8 mouse cellular contexts compared by ENCODE assay signal in the genomic region with DNA sequence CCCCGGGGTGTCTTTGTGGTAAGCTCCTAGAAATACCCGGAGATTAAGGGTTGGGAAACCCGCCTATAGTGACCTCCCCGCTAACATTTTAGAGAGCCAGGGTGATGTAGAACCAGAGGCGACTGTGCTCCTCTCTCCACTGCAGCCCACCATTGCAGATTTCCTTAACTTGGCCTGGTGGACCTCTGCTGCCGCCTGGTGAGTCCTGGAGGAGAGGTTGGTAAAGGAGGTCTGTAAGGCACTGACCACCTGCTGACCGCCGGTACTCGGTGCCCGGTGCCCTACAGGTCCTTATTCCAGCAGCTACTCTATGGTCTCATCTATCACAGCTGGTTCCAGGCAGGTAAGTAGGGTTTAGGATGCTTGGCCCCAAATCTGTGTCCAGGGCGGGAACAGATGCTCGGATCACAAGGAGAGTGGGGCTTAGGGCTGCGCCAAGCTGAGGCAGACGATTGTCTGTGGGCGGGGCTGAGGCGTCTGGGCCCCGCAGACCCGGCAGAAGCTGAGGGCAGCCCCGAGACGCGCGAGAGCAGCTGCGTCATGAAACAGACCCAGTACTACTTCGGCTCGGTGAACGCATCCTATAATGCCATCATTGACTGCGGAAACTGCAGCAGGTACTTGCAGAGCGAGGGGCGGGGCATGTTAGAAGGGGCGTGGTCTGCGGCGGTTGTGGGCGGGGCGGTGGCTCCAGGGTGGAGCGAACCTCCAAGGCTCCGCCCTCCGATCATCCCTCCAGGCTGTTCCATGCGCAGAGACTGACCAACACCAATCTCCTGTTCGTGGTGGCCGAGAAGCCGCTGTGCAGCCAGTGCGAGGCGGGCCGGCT. TPM values are rescaled to one million over a fixed set of nuclear protein-coding genes. Genes with fewer than 3 reads are reported as not detected.
DNase-seq lines count a peak whose midpoint lies in the region; ATAC-seq and TF ChIP-seq lines count a peak whose summit lies in the region.

No protein-coding gene starts in this region.

- H3K27ac ChIP-seq in cortical plate, adult 2 months (ENCODE audit: insufficient read depth, low read length): no peak overlapping the region
- H3K27ac ChIP-seq in intestine, embryonic 14.5 days (ENCODE audit: low read depth): no peak overlapping the region
- H3K27ac ChIP-seq in limb, embryonic 10.5 days: peak overlapping the region; percentile 26; the same call in 1 of the 2 replicates
- no peak overlapping the region for H3K27ac ChIP-seq in midbrain, embryonic 11.5 days (ENCODE audit: low read depth, low read length)

- H3K27me3 ChIP-seq in intestine, embryonic 14.5 days (replicated peaks; ENCODE audit: control insufficient read depth, insufficient read depth, low read length): peaks cover 31% of the 10 kb centered on the region; the same call in 1 of the 2 replicates
- peaks cover 91% of the 10 kb centered on the region for H3K27me3 ChIP-seq in limb, embryonic 10.5 days (ENCODE audit: low read depth, poor library complexity, severe bottlenecking)
- H3K27me3 ChIP-seq in midbrain, embryonic 11.5 days (ENCODE audit: control insufficient read depth, insufficient read depth, low read length): peaks cover 15% of the 10 kb centered on the region

- TF ChIP-seq POLR2A in cortical plate, adult 2 months (IDR thresholded peaks at IDR 0.05; ENCODE audit: extremely low read depth, insufficient read depth, low read length): peak; percentile 42; the same call in 1 of the 2 replicates

- peak overlapping the region; percentile 26 for H3K4me3 ChIP-seq in cortical plate, adult 2 months (ENCODE audit: insufficient read depth, low read length)
- peak overlapping the region; percentile 32 for H3K4me3 ChIP-seq in intestine, embryonic 14.5 days (ENCODE audit: low read depth, low read length)
- H3K4me3 ChIP-seq in limb, embryonic 10.5 days: peak overlapping the region; percentile 49
- peak overlapping the region; percentile 32 for H3K4me3 ChIP-seq in midbrain, embryonic 11.5 days (ENCODE audit: low read depth, low read length)

- peak; percentile 65 for DNase-seq in gastrocnemius, adult 8-10 months (ENCODE audit: low spot score in 2 of 2)
- peak; percentile 98 for DNase-seq in intestine, embryonic 14.5 days (ENCODE audit: low spot score)
- peak; percentile 85 for DNase-seq in limb, embryonic 10.5 days (ENCODE audit: low spot score)
- DNase-seq in midbrain, embryonic 11.5 days (ENCODE audit: low spot score, missing footprints): peak; percentile 96
- peak; percentile 69 for DNase-seq in right cerebral cortex, postnatal 25 days
- DNase-seq in adipocyte (ENCODE audit: low spot score): no peak

- no peak for TF ChIP-seq CTCF in cortical plate, adult 2 months (IDR thresholded peaks at IDR 0.05; ENCODE audit: extremely low read depth, insufficient read depth, low read length)

- H3K36me3 ChIP-seq in intestine, embryonic 14.5 days (ENCODE audit: control insufficient read depth, insufficient read depth, low read length): no peaks in the 10 kb centered on the region
- no peaks in the 10 kb centered on the region for H3K36me3 ChIP-seq in limb, embryonic 10.5 days
- no peaks in the 10 kb centered on the region for H3K36me3 ChIP-seq in midbrain, embryonic 11.5 days (ENCODE audit: control insufficient read depth, insufficient read depth, low read length)

- no peaks in the 10 kb centered on the region for H3K9me3 ChIP-seq in intestine, embryonic 14.5 days (ENCODE audit: control insufficient read depth, low read length)
- H3K9me3 ChIP-seq in limb, embryonic 10.5 days (replicated peaks): no peaks in the 10 kb centered on the region
- H3K9me3 ChIP-seq in midbrain, embryonic 11.5 days (ENCODE audit: control insufficient read depth, low read length): no peaks in the 10 kb centered on the region

- peak overlapping the region; percentile 10; the same call in 1 of the 2 replicates for H3K9ac ChIP-seq in intestine, embryonic 14.5 days (ENCODE audit: low read length)
- peak overlapping the region; percentile 39; the same call in 1 of the 2 replicates for H3K9ac ChIP-seq in midbrain, embryonic 11.5 days (ENCODE audit: low read length)

- ATAC-seq in activated CD4-positive, CD25-positive, alpha-beta regulatory T cell, adult 4 months: peak; percentile 77
- ATAC-seq in intestine, embryonic 14.5 days (replicated peaks; ENCODE audit: low FRiP score, low TSS enrichment, low read depth): peak; percentile 73
- peak; percentile 81 for ATAC-seq in midbrain, embryonic 11.5 days (ENCODE audit: low FRiP score)

- WGBS in intestine, embryonic 14.5 days: 5% methylated on average over 44 of the region's 44 CpGs
- 5% methylated on average over 44 of the region's 44 CpGs for WGBS in limb, embryonic 10.5 days
- 5% methylated on average over 43 of the region's 44 CpGs for WGBS in midbrain, embryonic 11.5 days

- H3K4me1 ChIP-seq in cortical plate, adult 2 months (ENCODE audit: control insufficient read depth, insufficient read depth, low read length): no peaks in the 10 kb centered on the region
- peaks cover 13% of the 10 kb centered on the region for H3K4me1 ChIP-seq in intestine, embryonic 14.5 days (replicated peaks; ENCODE audit: control insufficient read depth, insufficient read depth, low read length)
- peaks cover 38% of the 10 kb centered on the region for H3K4me1 ChIP-seq in limb, embryonic 10.5 days
- peaks cover 18% of the 10 kb centered on the region for H3K4me1 ChIP-seq in midbrain, embryonic 11.5 days (ENCODE audit: control insufficient read depth, insufficient read depth, low read length)

- H3K4me2 ChIP-seq in intestine, embryonic 14.5 days (ENCODE audit: low read length): peak overlapping the region; percentile 77
- peak overlapping the region; percentile 51 for H3K4me2 ChIP-seq in midbrain, embryonic 11.5 days

RNA-seq across cellular contexts. Expression of a gene that starts 7.3 kb away (rescaled TPM):
- polyA plus RNA-seq in activated CD4-positive, CD25-positive, alpha-beta regulatory T cell, adult 4 months (2017; shearing (Covaris generic)): 10 to 100 TPM; 19.3 to 24.9 TPM
- 35.4 and 36.5 TPM in 2 replicates for polyA plus RNA-seq in cortical plate, adult 2 months (2012; rRNA removed)
- total RNA-seq in gastrocnemius, adult 8-10 months (2022): 10 to 100 TPM; 15.4 to 19.0 (median 16.6) TPM
- polyA plus RNA-seq in intestine, embryonic 14.5 days (2014; fragmentation: Nextera tagmentation; extraction: Ambion mirVana): 46.7 and 47.6 TPM in 2 replicates
- polyA plus RNA-seq in limb, embryonic 10.5 days (2016; fragmentation: Nextera tagmentation; extraction: Ambion mirVana): 41.3 and 43.5 TPM in 2 replicates
- 40.9 and 44.6 TPM in 2 replicates for polyA plus RNA-seq in midbrain, embryonic 11.5 days (2014; fragmentation: Nextera tagmentation; extraction: Ambion mirVana)

RNA-seq across cellular contexts. Expression of a gene that starts 15.6 kb away (rescaled TPM):
- polyA plus RNA-seq in activated CD4-positive, CD25-positive, alpha-beta regulatory T cell, adult 4 months (2017; shearing (Covaris generic)): 10 to 100 TPM; 65.7 to 82.2 TPM
- 29.5 and 31.3 TPM in 2 replicates for polyA plus RNA-seq in cortical plate, adult 2 months (2012; rRNA removed)
- 1 to 10 TPM; 3.5 to 4.9 (median 4.2) TPM for total RNA-seq in gastrocnemius, adult 8-10 months (2022)
- 27.1 and 30.8 TPM in 2 replicates for polyA plus RNA-seq in intestine, embryonic 14.5 days (2014; fragmentation: Nextera tagmentation; extraction: Ambion mirVana)
- 13.2 and 15.8 TPM in 2 replicates for polyA plus RNA-seq in limb, embryonic 10.5 days (2016; fragmentation: Nextera tagmentation; extraction: Ambion mirVana)
- polyA plus RNA-seq in midbrain, embryonic 11.5 days (2014; fragmentation: Nextera tagmentation; extraction: Ambion mirVana): 18.3 and 18.9 TPM in 2 replicates

RNA-seq across cellular contexts. Expression of a gene that starts 15.6 kb away (rescaled TPM):
- 10 to 100 TPM; 44.5 to 45.2 TPM for polyA plus RNA-seq in activated CD4-positive, CD25-positive, alpha-beta regulatory T cell, adult 4 months (2017; shearing (Covaris generic))
- 66.7 and 67.2 TPM in 2 replicates for polyA plus RNA-seq in cortical plate, adult 2 months (2012; rRNA removed)
- 10 to 100 TPM; 10.4 to 13.4 (median 11.0) TPM for total RNA-seq in gastrocnemius, adult 8-10 months (2022)
- 34.8 and 42.2 TPM in 2 replicates for polyA plus RNA-seq in intestine, embryonic 14.5 days (2014; fragmentation: Nextera tagmentation; extraction: Ambion mirVana)
- 34.0 and 37.3 TPM in 2 replicates for polyA plus RNA-seq in limb, embryonic 10.5 days (2016; fragmentation: Nextera tagmentation; extraction: Ambion mirVana)
- 39.1 and 43.3 TPM in 2 replicates for polyA plus RNA-seq in midbrain, embryonic 11.5 days (2014; fragmentation: Nextera tagmentation; extraction: Ambion mirVana)

RNA-seq across cellular contexts. Expression of a gene that starts 20.7 kb away (rescaled TPM):
- 1 to 10 TPM in 1 of 2 experiments, under 1 TPM in 1; 0.83 to 3.2 TPM for polyA plus RNA-seq in activated CD4-positive, CD25-positive, alpha-beta regulatory T cell, adult 4 months (2017; shearing (Covaris generic))
- polyA plus RNA-seq in cortical plate, adult 2 months (2012; rRNA removed): 6.0 and 6.7 TPM in 2 replicates
- under 1 TPM in 1 of 4 experiments, not detected in 3; 0.22 TPM for total RNA-seq in gastrocnemius, adult 8-10 months (2022)
- polyA plus RNA-seq in intestine, embryonic 14.5 days (2014; fragmentation: Nextera tagmentation; extraction: Ambion mirVana): 0.54 TPM in 1 of 2 replicates, not detected in the other
- 0.25 and 0.33 TPM in 2 replicates for polyA plus RNA-seq in limb, embryonic 10.5 days (2016; fragmentation: Nextera tagmentation; extraction: Ambion mirVana)
- 0.33 and 0.49 TPM in 2 replicates for polyA plus RNA-seq in midbrain, embryonic 11.5 days (2014; fragmentation: Nextera tagmentation; extraction: Ambion mirVana)

RNA-seq across cellular contexts. Expression of a gene that starts 24.9 kb away (rescaled TPM):
- 10 to 100 TPM; 74.8 to 81.7 TPM for polyA plus RNA-seq in activated CD4-positive, CD25-positive, alpha-beta regulatory T cell, adult 4 months (2017; shearing (Covaris generic))
- polyA plus RNA-seq in cortical plate, adult 2 months (2012; rRNA removed): 24.4 and 24.5 TPM in 2 replicates
- 10 to 100 TPM in 3 of 4 experiments, 1 to 10 TPM in 1; 9.3 to 14.4 (median 11.9) TPM for total RNA-seq in gastrocnemius, adult 8-10 months (2022)
- polyA plus RNA-seq in intestine, embryonic 14.5 days (2014; fragmentation: Nextera tagmentation; extraction: Ambion mirVana): 54.4 and 59.9 TPM in 2 replicates
- polyA plus RNA-seq in limb, embryonic 10.5 days (2016; fragmentation: Nextera tagmentation; extraction: Ambion mirVana): 55.3 and 57.4 TPM in 2 replicates
- 40.5 and 44.0 TPM in 2 replicates for polyA plus RNA-seq in midbrain, embryonic 11.5 days (2014; fragmentation: Nextera tagmentation; extraction: Ambion mirVana)
